Mouse (Mus musculus) telencephalon, adult 2 months (tissue): ENCODE data around the gene Btbd19.

Experiments
- DNase-seq: peaks from one replicate; pipeline ENCODE4 v3.0.0-alpha.2; 2011; ENCODE audit warnings: low read depth, low spot score

The Btbd19 gene

DNA sequence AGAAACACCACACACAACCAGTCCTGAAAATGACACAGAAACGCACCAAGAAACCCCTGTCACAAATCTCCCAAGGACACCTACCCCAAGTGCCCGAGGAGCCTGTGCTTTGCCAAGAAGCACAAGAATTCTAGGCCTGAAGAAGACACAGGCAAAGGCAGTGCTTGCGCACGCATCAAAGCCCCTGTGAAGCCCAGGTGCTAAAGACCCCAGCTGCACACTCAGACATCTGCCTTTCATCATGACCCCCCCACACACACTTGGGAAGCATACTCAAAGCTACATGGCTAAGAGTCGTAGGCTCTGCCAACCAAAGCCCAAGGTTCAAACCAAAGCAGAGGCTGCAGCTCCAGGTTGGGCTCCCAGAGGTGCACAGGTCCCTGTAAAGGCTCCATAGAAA, 9.9 kb downstream of the Btbd19 start:
- no peak for DNase-seq

DNA sequence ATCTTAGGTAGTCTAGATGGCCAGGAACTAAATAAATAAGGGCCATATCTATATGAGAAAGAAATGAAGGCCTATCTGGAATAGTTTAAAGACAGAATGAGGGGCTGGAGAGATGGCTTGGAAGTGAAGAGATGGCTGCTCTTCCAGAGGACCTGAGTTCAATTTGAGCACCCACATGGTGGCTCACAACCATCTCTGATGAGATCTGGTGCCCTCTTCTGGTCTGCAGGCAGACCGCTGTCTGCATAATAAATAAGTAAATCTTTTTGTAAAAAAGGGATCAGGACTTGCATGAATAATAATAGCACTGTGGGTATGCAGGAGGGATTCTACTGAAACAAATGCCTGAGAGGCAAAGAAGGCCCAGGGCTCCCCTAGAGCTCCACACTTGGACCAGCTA, 12.3 kb downstream of the Btbd19 start:
- no peak for DNase-seq

GRCm38 (mm10) chr4:117110985-117111384, 14.5 kb downstream of the Btbd19 start:
- no peak for DNase-seq

DNA sequence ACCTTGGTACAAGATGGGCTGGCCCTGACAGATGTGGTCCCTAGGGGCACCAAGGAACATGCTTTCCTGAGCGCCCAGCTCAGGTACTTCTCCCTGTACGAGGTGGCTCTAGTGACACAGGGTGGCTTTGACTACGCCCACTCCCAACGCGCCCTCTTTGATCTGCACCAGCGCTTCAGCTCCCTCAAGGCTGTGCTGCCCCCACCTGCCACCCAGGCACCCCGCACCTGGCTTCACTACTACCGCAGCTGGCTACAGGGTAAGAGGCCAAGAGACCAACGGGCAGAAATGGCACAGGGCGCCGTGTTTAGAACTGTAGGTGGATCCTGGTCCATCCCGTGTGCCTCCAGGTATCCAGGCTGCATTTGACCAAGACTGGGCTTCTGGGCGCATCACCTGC, 15.3 kb downstream of the Btbd19 start:
- no peak for DNase-seq

GRCm38 (mm10) chr4:117109330-117109729, 16.2 kb downstream of the Btbd19 start:
- no peak for DNase-seq

DNA sequence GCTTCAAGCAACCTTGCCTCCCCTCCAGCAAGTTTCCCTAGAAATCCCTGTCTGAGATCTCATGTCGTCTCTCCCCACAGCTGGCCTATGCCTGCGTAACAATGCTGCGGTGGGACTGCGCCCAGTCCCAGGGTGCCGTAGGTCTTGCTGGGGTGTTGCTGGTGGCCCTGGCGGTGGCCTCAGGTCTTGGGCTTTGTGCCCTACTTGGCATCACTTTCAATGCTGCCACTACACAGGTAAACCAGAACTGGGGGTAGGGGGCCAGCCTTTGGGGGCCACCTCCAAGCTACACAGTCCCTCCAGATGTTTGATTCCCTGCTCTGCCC, 17.0 kb downstream of the Btbd19 start:
- no peak for DNase-seq

- no peak for DNase-seq
These were observed 17.6 kb downstream of the Btbd19 start for GRCm38 (mm10) chr4:117107813-117108523.

DNA sequence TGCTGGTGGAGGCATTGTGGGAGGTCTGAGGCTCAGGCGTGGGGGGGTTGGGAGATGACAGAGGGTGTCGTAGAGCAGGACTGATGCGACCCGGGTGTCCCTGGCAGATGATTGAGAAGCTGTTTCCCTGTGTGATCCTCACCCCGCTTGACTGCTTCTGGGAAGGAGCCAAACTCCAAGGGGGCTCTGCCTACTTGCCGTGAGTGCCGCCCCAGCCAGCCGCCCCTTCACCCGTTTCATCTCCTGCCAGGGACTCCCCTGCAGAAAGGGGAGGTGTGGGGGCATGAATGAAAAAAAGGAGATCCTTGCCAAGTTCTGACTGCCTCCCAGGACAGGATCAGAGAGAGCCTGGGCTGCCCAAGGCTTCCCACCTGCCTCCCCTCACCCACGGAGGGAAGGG, 20.4 kb downstream of the Btbd19 start:
- no peak for DNase-seq

GRCm38 (mm10) chr4:117104672-117105071, 20.9 kb downstream of the Btbd19 start:
- no peak for DNase-seq

GRCm38 (mm10) chr4:117101218-117101617, 24.3 kb downstream of the Btbd19 start:
- DNase-seq = no peak

DNA sequence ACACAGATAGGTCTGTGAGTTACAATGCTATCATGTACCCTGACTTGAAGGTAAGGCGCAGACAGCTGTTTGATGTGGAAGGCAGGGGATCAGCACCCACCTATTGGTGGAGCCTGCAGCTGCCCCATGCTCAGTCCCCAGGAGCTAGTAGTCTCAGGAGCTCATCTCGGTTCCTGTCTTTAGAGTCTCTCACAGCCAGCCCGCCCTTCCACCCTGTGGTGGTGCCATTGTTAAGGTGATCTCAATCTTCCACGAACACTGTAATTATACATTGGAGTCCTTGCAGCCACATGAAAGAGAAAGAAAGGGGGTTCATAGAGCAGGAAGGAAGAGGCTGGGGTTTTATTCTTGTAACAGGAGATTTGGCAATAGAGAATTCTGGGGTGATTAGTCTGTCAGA, 25.5 kb downstream of the Btbd19 start:
- DNase-seq = no peak

DNA sequence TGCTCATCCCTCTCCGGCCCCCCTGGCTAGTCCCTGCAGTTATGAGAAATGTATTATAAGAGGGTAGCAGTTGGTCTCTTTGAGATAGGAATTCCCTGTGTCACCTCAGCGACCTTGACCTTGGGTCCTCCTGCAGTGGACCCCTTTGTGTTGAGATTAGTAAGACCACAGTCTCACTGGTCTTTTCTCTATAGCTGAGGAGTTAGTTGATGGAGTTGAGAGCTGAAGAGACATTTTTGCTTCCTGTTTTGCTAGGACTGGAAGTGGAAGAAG, 26.8 kb downstream of the Btbd19 start:
- no peak for DNase-seq

DNA sequence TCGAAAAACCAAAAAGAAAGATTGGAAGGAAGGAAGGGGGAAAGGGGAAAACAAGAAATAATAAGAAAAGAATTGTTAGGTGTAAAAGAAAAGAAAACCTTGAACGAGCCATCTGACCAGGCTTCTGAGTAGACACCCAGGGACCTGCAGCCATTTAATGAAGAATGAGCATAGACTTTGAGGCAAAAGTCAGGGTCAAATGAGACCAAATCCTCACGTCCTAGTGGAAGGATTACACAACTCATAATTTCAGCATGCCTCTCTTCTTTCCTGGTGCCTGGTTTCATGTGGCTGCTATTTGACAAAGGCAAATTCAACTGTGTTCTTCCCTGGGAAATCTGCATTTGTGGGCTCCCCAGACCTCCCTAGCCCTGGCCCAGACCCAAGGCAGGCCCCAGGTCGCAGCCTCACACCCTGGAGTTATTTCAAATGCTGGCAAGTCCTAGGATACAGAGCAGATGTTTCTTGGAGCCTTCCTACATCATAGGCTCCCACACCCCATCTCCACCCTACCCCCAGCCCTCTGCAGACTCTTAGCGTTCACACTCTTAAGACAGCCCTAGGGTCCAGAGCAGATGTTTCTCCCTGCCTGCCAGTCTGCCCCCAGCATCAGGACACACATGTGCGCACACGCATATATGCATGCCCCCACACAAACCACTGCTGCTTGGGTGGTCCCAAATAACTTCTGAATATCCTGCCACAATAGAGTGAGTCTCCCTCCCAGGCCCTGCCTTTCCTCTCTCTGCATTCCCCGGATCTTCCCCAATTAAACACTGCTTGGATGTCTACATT, 27.4 kb downstream of the Btbd19 start:
- no peak for DNase-seq

GRCm38 (mm10) chr4:117096666-117097065, 28.9 kb downstream of the Btbd19 start:
- DNase-seq = no peak

GRCm38 (mm10) chr4:117095551-117096452, 29.7 kb downstream of the Btbd19 start, which contains the start of gene Ptch2:
Ptch2 (plus strand) TSS chr4:117096075.
- no peak for DNase-seq

DNA sequence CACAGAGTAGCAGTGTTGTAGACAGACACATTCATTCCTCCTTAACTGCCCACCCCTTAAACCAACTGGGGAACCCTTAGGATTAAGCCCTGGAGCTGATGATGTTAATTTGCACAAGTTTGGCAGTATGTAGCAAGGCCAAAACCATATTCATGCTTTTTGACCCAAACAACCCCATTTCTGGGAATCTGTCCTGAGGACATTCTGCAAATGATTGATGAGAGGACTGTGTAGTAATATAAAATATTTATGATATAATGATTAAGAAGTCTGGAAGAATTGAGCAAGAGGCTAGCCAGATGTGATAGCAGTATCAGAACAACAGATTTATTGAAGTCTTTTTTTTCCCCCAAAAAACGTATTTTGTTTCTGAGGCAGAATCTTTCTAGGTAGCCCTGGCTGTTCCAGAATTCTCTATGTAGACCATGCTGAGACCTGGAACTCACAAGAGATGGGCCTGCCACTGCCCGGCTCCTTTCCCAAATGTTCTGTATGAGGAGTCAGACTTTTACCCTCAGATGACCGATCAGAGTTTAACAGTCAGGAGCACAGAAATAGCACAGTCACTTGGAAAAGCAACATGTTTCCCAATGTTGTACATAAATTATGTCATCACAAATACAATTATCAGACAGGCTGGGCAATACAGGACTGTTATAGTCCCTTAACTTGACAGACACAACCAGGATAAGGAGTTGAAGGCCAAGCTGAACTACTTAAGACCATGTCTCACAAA, 30.7 kb downstream of the Btbd19 start:
- no peak for DNase-seq

- DNase-seq = no peak
These were observed 34.9 kb downstream of the Btbd19 start for GRCm38 (mm10) chr4:117090586-117090985.

DNA sequence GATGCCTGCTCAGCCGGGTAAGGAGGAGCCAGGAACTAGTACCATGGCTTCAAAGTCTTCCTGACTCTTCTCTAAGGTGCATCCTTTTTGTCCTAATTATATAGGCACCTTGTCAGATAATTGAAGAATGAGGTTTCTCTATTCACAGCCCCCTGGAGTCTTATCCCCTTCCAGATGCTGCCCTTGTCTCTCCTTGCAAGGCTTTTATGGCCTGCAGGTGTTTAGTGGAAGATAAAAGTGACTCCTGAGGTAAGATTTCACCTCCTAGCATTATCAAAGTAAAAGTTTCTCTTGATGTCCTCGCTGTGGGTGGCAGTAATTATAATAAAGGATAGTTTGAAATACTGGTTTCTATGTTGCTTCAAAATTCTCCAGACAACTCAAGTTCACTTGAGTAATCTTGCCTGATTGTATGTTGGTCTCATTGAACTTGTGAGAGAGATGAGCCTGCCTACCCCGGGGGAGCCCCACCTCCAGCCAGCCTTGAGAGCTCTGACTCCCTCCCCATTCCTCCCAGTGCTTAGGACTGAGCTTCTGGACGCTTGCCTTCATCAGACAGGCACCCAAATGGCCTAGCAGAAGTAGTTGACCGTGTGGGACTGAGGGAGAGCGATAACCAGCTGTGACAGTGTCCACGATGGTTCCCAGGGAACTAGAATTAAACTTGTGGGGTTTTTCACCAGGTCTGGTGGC, 37.4 kb downstream of the Btbd19 start:
- DNase-seq = no peak

- DNase-seq = no peak
These were observed 54.3 kb downstream of the Btbd19 start for GRCm38 (mm10) chr4:117071183-117071582.

- DNase-seq = no peak
These were observed 54.9 kb downstream of the Btbd19 start for GRCm38 (mm10) chr4:117070624-117071023.

- DNase-seq = no peak
These were observed 55.9 kb downstream of the Btbd19 start for GRCm38 (mm10) chr4:117069647-117070046.
